Mouse (Mus musculus): ENCODE results near the gene Tmem37.

The Tmem37 gene

DNA sequence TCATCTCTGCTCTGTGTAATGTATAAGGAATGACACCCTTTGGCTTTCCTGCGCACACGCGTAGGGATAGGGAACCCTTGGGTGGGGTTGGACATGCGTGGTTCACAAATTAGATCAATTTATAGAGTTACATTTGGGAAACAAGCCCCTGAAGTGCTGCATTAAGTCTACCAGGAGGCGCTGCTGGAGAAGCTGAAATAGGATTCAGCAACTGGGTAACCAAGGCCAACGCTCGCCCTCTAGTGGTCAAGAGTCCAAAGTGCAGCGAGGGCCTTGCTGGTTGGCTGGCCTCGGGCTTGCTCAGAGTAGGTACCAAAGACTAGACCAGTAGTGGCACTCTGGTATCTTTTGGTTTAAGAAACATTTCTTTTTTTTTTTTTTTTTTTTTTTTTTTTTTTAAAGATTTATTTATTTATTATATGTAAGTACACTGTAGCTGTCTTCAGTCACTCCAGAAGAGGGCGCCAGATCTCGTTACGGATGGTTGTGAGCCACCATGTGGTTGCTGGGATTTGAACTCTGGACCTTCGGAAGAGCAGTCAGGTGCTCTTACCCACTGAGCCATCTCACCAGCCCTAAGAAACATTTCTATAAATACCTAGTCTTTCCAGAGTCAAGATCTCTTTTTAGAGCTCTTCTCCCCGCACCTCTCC lies 19.7 kb upstream of the Tmem37 start:
- DNase-seq = peak; percentile 71

DNA sequence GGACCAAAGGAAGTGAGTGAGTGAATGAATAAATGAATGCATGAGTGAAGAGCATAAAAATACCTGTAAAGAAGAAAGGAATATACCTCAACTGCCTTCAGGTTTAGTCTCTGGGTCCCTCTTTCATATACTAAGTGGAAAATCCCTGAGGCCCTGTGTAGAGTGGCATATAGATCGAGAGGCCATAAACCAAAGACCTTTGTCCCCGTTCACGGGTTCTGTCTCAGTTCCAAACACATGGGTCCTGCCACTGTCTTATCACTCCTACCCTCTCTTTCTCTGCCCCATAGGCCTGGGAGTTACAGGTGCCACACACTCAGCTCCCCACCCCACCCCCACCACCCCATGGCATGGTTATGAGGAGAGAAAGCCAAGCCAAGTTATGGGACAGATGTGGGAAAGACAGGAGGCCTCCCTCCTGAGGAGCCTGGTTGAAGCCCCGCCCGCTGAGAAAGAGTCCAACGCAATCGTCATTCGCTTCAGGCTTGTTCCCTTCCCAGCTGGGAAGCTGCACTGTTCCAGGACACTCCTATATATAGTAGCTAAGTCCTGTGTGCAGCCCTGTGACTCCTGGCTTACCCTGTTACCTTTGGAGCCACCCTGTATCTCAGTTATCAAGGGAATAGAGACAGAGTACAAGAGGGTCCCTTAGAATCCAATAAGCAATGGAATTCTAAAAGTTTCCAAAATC lies 17.2 kb upstream of the Tmem37 start:
- no peak for DNase-seq

DNA sequence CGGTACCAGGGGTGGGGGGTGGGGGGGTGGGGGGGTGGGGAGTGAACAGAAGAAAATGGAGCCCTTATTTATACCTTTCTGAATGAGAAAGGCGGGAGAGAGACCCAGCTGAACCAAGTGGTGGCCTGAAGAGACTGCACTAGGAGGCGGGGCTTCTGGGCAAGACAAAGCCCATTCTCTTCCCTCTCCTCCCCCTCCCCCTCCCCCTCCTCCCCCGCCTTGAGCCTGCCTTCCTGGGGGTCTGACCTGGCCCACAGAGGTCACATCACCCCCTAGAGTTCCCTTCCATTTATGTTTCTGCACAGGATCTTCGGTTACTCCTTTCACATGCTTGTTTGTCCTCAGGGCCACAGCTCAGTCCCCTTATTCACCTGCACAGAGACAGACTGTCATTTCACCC lies 15.3 kb upstream of the Tmem37 start:
- no peak for DNase-seq

DNA sequence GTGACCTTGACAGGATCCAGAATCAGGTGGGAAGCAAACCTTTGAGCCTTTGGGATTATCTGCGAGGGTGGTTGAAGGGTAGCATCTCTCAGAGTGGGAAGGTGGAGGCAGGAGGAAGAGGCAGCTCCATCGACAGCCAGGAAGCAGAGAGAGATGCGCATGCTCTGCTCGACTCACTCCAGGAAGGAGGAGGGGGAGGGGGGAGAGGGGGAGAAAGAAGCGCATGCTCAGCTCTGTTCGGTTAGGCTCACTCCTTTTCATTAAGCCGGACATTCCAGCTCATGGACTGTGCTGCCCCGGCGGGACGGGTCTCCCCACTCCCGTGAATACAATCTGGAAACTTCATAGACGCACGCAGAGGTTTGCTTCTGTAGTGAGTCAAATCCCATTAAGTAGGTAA lies 12.8 kb upstream of the Tmem37 start:
- DNase-seq = no peak

DNA sequence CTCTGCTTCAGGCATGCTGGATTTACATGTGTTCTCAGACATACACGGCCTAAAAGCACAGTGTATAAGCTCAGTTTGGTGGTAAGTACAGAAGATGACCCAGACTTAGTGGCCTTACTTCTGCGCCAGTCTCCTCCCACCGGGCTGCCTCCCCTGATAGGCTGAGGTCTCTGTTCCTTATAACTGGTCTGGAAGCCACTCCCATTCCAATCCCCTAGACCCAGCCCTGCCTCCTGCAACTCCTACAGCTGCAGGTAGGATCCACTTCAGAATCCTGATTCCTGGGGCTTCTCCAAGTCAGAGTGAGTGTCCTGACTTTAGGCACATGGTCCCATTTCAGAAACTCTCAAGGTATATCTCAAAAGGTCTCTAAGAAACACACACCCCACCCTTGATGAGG lies 11.8 kb upstream of the Tmem37 start:
- DNase-seq = no peak

DNA sequence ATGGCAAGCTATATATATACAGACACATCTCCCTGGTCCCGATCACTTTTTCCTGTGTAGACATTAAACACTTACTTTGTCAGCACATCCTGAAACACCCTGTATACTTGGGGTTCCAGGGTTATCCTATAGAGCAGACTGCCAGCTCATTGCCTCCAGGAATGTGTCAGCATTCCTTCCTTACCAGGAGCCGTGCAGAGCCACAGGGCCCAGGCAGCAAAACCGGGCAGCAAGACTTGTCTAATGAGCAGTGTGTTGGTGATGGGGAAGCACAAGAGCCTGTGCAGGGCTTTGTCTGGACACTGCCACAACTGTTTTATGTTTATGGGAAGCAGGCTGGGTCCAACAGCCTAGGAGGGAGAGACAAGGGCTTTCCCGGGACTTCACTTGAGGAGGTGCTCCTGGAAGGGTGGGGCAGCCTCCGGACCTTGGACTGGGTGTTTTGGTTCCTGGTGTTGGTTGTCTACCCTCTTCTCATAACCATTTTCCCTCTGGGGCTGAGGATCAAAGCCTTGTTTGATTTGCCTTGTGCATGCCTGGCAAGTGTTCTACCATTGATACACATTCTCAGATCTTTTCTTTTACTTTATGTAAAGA lies 10.1 kb upstream of the Tmem37 start:
- no peak for DNase-seq

DNA sequence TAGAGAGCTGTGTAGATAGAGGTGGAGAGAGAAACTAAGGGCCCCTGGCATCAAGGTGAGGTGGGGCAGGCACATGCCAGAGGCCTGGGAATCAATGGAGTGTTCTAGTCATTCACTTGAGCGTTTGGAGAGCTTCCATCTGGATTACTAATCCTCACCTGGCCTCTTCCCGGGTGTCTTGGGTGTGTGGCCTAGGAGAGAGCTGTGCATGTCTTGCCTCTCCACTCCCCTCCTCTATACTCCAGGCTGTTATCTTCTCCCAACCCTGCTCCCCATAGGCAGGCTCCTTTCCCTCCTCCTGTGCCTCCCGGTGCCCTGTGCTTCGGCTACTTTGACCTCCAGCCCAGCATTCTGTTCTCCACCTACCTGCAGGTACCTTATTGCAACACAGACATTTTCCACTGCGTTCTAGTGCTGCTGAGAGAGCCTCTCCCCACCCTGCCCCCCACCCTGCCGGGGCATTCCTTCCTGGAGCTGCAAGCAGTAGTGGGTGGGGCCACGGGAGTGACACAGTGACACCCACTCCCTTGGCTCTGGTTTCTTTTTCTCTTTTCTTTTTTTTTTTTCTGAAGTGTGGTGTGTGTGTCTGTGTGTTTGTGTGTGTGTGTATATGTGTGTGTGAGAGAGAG lies 9.2 kb upstream of the Tmem37 start:
- no peak for DNase-seq

DNA sequence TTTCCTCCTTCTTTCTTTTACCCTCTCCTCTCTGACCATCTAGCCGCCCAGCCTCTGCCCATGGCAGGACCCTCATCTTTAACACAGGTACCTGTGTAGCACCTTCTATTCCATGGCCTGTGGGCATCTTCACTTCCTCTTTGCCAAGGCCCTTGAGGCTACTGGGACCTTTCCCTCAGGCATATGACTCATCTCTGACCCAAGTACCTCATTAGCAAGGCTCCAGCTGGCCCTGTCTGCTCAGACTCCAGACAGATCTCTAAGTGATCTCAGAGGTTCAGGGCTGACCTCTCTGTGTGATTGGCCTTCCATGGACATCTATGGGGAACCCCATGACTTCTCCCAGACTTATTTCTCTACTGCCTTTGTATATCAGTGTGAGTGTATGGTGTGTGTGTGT lies 6.8 kb upstream of the Tmem37 start:
- DNase-seq = no peak

DNA sequence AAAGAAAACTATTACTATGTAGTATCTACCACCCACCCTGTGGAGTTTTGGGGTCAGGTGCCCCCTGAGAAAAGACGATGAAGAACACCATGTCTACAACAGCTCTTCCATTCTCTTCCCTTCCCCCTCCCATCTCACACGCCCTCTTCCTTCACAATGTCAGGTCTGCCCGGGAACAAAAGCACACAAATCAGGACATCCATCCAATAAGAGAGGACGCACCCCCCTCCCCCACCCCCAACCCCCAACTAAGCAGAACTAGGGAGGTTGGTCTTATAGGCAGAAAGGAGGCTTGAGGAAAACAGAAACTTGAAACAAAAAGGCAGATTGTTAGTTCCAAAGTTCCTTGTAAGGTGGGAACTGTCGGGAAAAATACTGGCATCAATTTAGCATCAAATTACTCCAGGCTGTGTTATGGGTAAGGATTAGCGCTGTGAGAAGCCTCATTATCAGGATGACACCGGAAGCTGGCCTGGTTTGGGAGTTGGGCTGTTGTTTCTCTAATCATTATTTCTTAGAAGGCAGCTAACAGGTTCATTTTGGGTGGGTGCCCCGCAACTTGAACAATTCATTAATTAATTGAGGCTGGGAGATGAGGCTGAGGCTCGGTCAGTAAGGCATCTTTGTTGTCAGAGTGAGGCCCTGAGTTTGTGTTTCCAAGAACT lies 4.0 kb upstream of the Tmem37 start:
- DNase-seq = no peak

DNA sequence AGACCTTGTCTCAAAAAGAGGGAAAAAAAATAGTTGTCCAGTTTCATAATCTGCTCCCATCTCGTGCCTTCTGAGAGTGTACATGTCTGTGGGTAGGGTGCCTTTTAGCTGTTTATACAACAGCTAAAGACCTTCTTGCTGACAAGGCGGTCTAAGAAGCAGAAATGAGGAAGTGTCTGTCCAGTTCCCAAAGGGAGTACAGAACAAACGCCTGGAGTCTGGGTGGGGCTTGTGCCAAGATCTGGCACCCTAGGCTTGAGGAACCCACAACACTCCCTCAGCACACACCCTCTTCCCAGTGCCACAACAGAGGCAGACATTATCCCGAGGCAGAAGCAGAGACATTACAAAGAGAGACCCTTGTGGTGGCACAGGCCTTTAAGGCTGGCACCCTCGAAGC lies 1.6 kb upstream of the Tmem37 start:
- no peak for DNase-seq

DNA sequence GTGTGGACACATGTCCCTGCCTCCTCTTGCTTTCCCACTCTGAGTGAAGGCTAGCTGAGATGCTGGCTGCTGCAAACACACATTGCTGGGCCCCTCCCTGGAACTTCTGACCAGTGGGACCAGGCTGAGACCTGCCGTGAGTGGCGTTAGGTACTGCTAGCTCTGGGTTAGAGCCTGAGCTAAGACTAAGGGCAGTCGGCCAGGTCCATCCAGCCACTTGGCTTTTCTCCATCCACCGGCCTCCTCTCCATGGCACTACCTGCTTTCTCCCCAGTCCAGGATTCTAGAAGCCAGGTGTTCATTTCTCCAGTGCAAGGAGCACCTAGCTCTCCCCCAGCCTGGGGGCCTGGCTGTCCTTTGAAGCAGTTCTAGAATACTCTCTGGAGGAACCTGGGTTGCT lies 1.1 kb upstream of the Tmem37 start:
- peak; percentile 26 for DNase-seq

DNA sequence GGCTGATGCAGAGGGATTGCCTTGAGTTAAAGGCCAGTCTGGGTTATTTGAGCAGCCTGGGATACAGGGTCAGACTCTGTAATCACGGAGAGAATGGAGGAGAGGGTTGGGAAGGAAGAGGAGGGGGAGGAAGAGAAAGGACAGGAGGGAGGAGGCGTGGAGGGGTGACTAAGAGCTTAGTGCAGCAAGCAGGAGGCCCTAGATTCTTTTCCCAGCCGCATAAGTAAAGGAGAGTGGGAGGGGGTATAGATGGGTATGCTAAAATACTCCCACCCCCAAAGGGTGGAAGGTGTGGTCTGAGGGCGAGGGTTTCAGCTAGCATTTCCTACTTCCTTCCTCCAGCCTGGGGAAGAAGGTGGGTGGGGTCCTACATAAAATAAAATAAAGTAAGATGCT lies 431 bp upstream of the Tmem37 start:
- no peak for DNase-seq

DNA sequence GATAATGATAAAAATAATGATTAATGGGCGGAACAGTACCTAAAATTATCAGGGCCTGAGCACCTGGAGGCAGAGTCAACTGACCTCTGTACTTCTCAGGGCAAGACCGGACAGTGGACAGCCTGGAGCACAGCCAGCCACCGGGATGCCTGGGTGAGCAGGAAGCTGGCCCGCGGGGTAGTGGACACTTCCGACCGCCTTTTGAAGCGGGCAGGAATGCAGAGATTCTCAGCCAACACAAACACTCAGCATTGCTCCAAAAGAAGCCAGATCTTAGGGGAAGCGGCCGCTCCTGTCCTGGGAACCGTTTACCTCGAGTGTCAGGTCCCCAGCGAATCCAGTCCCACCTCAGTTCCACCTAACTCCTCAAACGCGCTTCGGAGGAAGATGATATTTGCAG lies 974 bp downstream of the Tmem37 start:
- DNase-seq = peak; percentile 40

DNA sequence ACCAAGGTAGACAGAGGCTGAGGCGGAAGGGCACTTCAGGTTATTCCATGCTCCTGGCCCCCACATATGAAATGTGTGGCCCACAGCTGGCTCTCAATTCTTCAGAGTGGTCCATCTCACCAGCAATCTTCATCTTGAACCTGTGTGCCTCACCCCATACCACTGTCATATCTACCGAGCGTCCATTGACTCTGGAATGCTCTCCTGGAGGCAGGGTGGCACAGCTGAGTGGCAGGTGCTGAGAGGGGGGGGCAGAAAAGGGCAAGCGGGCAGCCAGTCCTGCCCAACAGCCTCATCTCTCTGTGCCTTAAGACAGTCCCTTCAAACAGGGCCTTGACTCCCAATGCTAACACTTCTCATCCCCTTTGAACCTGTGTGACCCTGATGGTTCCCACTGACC lies 2.7 kb downstream of the Tmem37 start:
- DNase-seq = no peak

DNA sequence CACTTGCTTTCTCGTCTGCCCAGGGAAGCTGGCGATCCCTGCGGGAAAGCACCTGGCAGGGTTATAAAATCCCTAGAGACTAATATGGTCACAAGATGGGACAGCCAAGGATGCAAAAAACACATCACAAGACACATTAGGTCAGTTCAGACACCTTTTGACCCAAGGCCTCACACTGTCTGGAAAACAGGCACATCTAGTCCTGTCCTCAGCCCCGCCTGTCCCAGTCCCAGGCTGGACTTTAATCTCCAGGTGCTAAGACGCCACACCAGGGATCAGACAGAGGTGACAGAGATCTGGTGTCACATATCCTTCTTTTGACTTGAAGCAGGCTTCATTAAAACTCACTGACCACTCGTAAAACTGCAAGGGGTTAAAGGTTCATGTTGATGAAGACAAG lies 3.7 kb downstream of the Tmem37 start:
- no peak for DNase-seq

DNA sequence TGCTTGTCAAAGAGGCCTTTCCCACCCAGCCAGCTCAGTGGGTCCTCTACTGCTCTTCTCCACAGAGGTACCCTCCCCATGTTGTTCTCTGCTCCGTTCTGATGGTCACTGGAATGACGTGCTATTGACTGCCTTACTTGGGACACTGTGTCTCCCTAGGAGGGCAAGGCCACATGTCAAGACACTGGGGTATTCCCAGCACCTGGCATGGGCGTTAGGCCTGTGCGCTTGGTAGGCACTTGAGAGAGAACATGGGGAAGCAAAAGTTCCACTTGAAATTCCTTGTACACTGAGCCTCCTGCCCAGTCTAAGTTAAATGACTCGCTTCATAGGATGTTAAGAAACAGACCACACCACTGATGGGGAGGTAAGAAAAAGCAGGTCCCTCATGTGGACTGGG lies 4.8 kb downstream of the Tmem37 start:
- DNase-seq = no peak

DNA sequence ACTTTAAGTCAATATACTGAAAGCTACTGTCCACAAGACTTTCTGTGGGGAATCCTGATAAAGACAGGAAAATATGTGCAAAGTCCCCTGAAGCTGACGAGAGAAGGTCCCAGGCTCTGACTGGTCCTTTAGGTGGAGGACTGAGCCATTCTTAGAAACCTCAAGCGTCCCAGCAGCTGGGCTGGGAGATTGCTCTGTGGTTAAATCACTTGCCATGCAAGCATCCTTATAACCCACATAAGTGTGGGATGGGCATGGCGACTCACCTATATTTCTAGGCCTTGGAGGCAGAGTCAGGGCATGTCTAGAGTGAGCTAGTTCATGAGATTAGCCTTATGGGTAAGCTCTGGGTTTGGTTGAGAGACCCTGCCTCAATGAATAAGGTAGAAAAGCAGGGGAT lies 7.2 kb downstream of the Tmem37 start:
- no peak for DNase-seq

DNA sequence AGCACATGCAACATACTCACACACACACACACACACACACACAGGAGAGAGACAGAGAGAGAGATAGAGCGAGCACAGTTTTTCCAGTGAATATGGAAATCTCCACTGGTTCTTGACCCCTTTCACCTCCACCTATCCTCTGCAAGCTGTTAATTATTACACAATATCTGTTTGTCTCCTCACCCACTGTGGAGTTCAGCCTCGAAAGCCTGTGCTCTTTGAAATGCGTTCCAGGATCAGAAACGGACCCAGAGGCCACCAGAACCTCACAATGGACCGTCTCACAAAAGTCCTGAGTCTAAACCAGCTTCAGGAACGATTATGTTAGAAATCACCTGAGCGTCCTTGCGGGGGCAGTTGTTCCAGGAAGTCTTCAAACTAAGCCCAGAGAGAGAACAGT lies 7.7 kb downstream of the Tmem37 start:
- no peak for DNase-seq

DNA sequence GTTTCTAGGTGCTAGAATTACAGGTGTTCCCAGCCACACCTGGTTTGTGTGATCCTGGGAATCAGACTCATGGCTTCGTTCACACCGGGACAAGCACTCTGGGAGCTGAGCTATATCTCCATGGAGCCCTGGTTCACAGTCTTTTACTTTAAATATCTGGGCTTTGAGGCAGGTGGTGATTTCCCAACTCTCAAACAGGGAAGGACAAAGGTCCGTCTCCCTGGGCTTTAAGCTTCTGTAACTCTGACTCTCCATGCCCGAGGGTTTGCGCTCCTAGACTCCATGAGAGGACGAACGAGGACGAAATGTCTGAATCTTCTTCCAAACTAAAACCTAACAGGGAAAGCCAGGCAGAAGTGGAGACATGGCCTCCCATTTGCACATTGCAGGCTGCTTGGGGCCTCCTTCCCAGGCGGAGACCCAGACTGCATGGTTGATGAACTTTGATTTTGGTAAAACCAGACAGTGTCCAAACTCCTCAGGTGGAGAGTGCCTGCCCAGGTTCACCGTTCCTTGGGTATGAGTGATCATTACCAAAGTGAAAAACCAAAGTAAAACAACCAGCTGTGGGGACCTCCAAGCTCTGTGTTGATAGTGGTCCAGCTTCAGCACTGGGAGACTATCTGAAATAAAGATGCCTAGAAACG lies 9.7 kb downstream of the Tmem37 start:
- DNase-seq = no peak

DNA sequence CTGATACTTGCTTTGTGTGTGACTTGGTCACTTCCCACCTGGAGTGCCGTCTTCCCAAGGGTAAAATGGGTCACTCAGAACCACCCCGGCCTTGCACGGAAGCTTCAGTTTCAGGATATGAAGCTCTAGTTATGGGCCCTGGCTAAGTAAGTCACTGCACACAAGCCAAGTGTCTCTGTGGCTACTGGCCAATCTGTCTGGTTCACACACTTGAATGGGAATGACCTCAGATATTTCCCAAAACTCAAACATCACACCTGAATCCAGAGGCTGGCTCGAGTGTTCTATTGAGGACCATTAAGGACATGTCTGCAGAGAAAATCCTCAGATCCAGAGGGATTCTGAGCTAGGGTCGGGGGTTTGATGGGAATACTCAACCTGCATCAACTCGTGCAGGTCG lies 11.6 kb downstream of the Tmem37 start:
- DNase-seq = no peak

DNA sequence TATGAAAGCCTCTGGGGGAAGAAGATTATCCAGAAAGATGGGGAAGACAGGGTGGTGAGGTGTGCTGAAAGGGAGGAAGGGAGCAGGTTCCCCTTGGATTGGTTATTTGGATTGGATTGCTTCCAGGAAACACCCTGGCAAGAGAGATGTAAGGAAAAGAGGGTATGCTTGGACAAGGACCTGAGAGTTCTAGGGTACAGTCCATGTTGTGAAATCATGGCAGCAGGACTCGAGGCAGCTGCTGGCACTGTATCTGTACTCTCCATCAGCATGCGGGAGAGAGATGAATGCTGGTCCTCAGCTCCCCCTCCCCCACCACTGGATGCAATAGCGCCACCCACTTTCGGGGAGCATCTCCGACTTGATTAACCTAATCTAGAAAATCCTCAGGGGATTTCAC lies 13.2 kb downstream of the Tmem37 start:
- no peak for DNase-seq

DNA sequence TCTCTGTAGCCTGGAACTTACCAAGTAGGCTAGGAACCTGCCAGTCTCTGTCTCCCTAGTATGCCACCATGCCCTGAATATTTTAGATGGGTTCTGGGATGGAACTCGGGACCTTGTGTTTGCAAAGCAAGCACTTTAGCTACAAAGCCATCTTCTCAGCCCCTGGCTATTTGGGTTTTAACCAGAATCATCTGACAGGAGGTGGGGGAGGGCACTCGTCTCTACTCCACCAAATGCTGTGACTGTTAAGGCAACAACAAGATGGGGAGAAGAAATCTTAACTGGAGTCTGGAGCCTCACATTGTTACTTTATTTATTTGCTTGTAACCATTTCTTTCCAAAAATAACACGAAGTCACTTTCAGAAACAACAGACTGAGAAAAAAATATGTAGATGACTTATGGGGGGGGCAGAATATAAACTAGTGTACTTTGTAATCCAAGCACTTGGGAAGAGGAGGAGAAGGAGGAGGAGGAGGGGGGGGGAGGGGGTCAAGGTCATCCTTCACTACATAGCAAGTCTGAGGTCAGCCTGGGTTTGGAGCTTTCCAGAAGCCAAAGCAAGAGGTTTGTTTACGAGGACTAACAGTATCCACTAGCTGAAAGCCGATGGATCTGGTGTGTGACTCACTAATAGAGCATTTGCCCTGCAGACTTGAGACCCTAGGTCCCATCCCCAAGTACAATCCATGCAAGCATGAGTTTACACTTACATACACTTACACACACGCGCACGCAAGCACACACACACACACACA lies 16.0 kb downstream of the Tmem37 start:
- no peak for DNase-seq

Measured in cerebellum, adult 11-12 months (tissue).